Mouse (Mus musculus) ES-E14 (cell line): ENCODE results near the gene Rad51b. TPM values are rescaled to one million over a fixed set of nuclear protein-coding genes. Genes with fewer than 3 reads are reported as not detected.

Experiments used
- DNase-seq: peaks from one replicate; pipeline ENCODE4 v3.0.0-alpha.2; 2013; ENCODE audit warnings: low read depth, low spot score
- H3K27ac ChIP-seq: 2 replicates; pipeline ENCODE4 v1.5.1; 2012; ENCODE audit warnings: low read depth, mild to moderate bottlenecking, low read length, moderate library complexity, mixed read lengths; ENCODE audit not compliant: poor library complexity, insufficient read depth, severe bottlenecking
- H3K36me3 ChIP-seq: 2 replicates; pipeline ENCODE4 v1.6.1; 2012; ENCODE audit warnings: mild to moderate bottlenecking, low read length, moderate library complexity, mixed read lengths; ENCODE audit not compliant: control insufficient read depth, poor library complexity, insufficient read depth, severe bottlenecking
- H3K4me1 ChIP-seq, 2 experiments: fragments of 150-350 bp in 1 of 2; sonication (generic) in 1 of 2; 2 replicates each; pipeline ENCODE4 v1.6.1; 2012; ENCODE audit warnings: low read length in 2 of 2, mild to moderate bottlenecking in 1 of 2, mixed read lengths in 1 of 2; ENCODE audit not compliant: control insufficient read depth in 2 of 2, insufficient read depth in 2 of 2, poor library complexity in 1 of 2
- H3K4me3 ChIP-seq, 2 experiments: fragments of 150-350 bp in 1 of 2; sonication (generic) in 1 of 2; 2 replicates each; pipeline ENCODE4 v1.5.1; 2012; ENCODE audit warnings: low read length in 2 of 2, low read depth in 1 of 2, mild to moderate bottlenecking in 1 of 2, mixed read lengths in 1 of 2; ENCODE audit not compliant: insufficient read depth in 1 of 2, poor library complexity in 1 of 2, severe bottlenecking in 1 of 2
- H3K9ac ChIP-seq: 2 replicates; pipeline ENCODE4 v1.6.1; 2012; ENCODE audit warnings: low read depth, mild to moderate bottlenecking, low read length, mixed read lengths; ENCODE audit not compliant: poor library complexity, insufficient read depth, severe bottlenecking
- H3K9me3 ChIP-seq: fragments of 150-350 bp; sonication (generic); 2 replicates; pipeline ENCODE4 v1.6.1; 2012; ENCODE audit warnings: low read depth, mild to moderate bottlenecking, low read length; ENCODE audit not compliant: control insufficient read depth, insufficient read depth
- CHD2 ChIP-seq: IDR thresholded peaks from 2 replicates; pipeline ENCODE4 v1.6.1; 2014; ENCODE audit warnings: mild to moderate bottlenecking, low read depth, low read length, inconsistent platforms
- HCFC1 ChIP-seq: IDR thresholded peaks from 2 replicates; pipeline ENCODE4 v1.6.1; 2012; ENCODE audit warnings: low read length, inconsistent platforms, borderline replicate concordance; ENCODE audit not compliant: insufficient read depth
- MAFK ChIP-seq: IDR thresholded peaks from 2 replicates; pipeline ENCODE4 v1.6.1; 2014; ENCODE audit warnings: mild to moderate bottlenecking, low read depth, low read length, inconsistent platforms; ENCODE audit not compliant: insufficient read depth
- ZC3H11A ChIP-seq: IDR thresholded peaks from 2 replicates; pipeline ENCODE4 v1.6.1; 2012; ENCODE audit warnings: low read depth, mild to moderate bottlenecking, inconsistent platforms, low read length, borderline replicate concordance
- ZNF384 ChIP-seq: IDR thresholded peaks from 2 replicates; pipeline ENCODE4 v1.6.1; 2012; ENCODE audit warnings: low read depth, low read length, inconsistent platforms
- in situ Hi-C, 2 experiments: fragments of 600-800 bp; cut with MboI; formaldehyde crosslinking; loops; one replicate each; pipeline ENCODE4 v1.15.1; 2025; ENCODE audit warnings: low sequenced_read_pairs in 2 of 2, inconsistent platforms in 1 of 2; ENCODE audit not compliant: unreplicated experiment in 2 of 2
- total RNA-seq: library from RNA; depleted of rRNA; stranded (reverse); fragments of 300-350 nt; gene quantifications from 2 replicates; pipeline ENCODE4 v1.2.3, GENCODE M21; 2012

The Rad51b gene
- total RNA-seq, 1 experiment = 6.7 TPM

- Histone ChIP-seq H3K27ac (no peak overlapping the region), H3K4me3 (no peak overlapping the region), H3K4me1 (peaks cover 3 to 7% of the 10 kb centered on the region in 2 experiments; a peak in 3 of 4 replicates), H3K36me3 (no peaks in the 10 kb centered on the region), H3K9me3 (no peaks in the 10 kb centered on the region), H3K9ac (no peak overlapping the region)
- no peak for TF ChIP-seq HCFC1
- TF ChIP-seq ZNF384 = no peak
- TF ChIP-seq CHD2 = no peak
- no peak for TF ChIP-seq MAFK
- no peak for TF ChIP-seq ZC3H11A
- in situ Hi-C loops = no loop called here
- DNase-seq = no peak
These were observed 366.2 kb downstream of the Rad51b start for GRCm38 (mm10) chr12:79663131-79663892.

- no peak for TF ChIP-seq MAFK
- no peak for TF ChIP-seq ZNF384
- TF ChIP-seq CHD2 = no peak
- TF ChIP-seq ZC3H11A = no peak
- no peak for TF ChIP-seq HCFC1
- peaks cover 3 to 7% of the 10 kb centered on the region in 2 experiments; a peak in 3 of 4 replicates for H3K4me1 ChIP-seq
- no peaks in the 10 kb centered on the region for H3K36me3 ChIP-seq
- no peak overlapping the region for H3K9ac ChIP-seq
- no peak overlapping the region for H3K27ac ChIP-seq
- in situ Hi-C loops = no loop called here
- no peak overlapping the region for H3K4me3 ChIP-seq
- H3K9me3 ChIP-seq = no peaks in the 10 kb centered on the region
- no peak for DNase-seq
These were observed 367.0 kb downstream of the Rad51b start for GRCm38 (mm10) chr12:79663893-79664574.

DNA sequence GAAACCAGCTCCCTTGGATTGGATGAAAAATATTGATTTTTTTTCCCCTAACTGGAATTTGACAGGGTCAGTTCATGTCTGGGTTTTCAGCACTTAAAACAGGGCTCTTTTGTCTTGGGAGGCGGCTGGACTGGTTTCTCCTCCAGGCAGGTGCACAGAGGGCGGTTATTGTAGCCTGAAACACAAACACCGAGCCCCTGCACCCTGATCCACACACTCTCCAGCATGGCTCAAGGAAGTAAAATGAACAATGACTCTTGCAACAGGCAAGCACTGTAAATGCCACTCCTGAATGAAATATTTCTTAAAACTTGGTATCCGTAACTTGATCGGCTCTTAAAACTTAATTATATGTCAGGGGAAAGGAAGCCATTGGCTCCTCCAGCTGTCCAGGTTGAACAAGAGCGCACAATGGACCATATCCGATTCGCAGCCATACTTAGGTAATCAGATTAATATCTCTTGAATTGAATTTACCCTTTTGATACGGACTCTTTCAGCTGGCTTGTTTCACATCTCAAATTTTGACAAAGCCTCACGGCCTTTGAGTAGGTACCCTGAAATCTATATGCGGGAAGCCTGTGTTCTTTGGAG lies 377.9 kb downstream of the Rad51b start:
- in situ Hi-C loops = no loop called here
- H3K4me3 ChIP-seq = no peak overlapping the region
- no peaks in the 10 kb centered on the region for H3K36me3 ChIP-seq
- DNase-seq = no peak
- TF ChIP-seq ZC3H11A = no peak
- no peak for TF ChIP-seq HCFC1
- TF ChIP-seq MAFK = no peak
- TF ChIP-seq ZNF384 = no peak
- no peak for TF ChIP-seq CHD2
- H3K27ac ChIP-seq = no peak overlapping the region
- peaks cover 0 to 3% of the 10 kb centered on the region in 2 experiments; a peak in 1 of 4 replicates for H3K4me1 ChIP-seq
- H3K9me3 ChIP-seq = no peaks in the 10 kb centered on the region
- no peak overlapping the region for H3K9ac ChIP-seq

- Histone ChIP-seq H3K9me3 (no peaks in the 10 kb centered on the region), H3K4me3 (no peak overlapping the region), H3K4me1 (peaks cover 3 to 5% of the 10 kb centered on the region in 2 experiments; a peak in 3 of 4 replicates), H3K36me3 (no peaks in the 10 kb centered on the region), H3K9ac (no peak overlapping the region), H3K27ac (no peak overlapping the region)
- DNase-seq = no peak
- TF ChIP-seq MAFK (no peak), CHD2 (no peak), HCFC1 (no peak), ZC3H11A (no peak), ZNF384 (no peak)
- in situ Hi-C loops = no loop called here
These were observed 378.5 kb downstream of the Rad51b start for GRCm38 (mm10) chr12:79675440-79676176.
